In genomic region chr19:23447988-23448497, GRCm38 (mm10) we compare ENCODE assay signal across 8 mouse cellular contexts. TPM values are rescaled to one million over a fixed set of nuclear protein-coding genes. Genes with fewer than 3 reads are reported as not detected.
DNase-seq lines count a peak whose midpoint lies in the region; ATAC-seq lines count a peak whose summit lies in the region.

TSS of gene Mamdc2 (minus strand) at chr19:23448442.

- no peak within 1 kb of the TSS for H3K27ac ChIP-seq in heart, embryonic 15.5 days
- no peak within 1 kb of the TSS for H3K27ac ChIP-seq in limb, embryonic 11.5 days (replicated peaks; ENCODE audit: low read depth, low read length)
- 0 out of 2 replicates have a peak within 1 kb of the TSS, but pooled peaks have one; percentile 6 for H3K27ac ChIP-seq in stomach, embryonic 14.5 days (ENCODE audit: low read length)

- peak; percentile 53; the same call in 1 of the 2 replicates for ATAC-seq in cerebellum, adult (ENCODE audit: insufficient number of reproducible peaks, low FRiP score, low TSS enrichment)
- ATAC-seq in heart, embryonic 15.5 days (replicated peaks; ENCODE audit: insufficient number of reproducible peaks, insufficient read depth, low FRiP score, low read depth) = peak; percentile 50; the same call in 1 of the 2 replicates
- ATAC-seq in limb, embryonic 11.5 days (ENCODE audit: insufficient number of reproducible peaks, low FRiP score, low TSS enrichment, low read depth) = peak; percentile 67
- ATAC-seq in megakaryocyte-erythroid progenitor cell, adult 5-6 weeks (replicated peaks; ENCODE audit: low FRiP score, low TSS enrichment, poor library complexity, severe bottlenecking) = peak; percentile 35; the same call in 1 of the 2 replicates
- ATAC-seq in stomach, embryonic 14.5 days (ENCODE audit: insufficient number of reproducible peaks, insufficient read depth, low FRiP score, low read depth) = peak; percentile 66; the same call in 1 of the 2 replicates

- H3K9me3 ChIP-seq in heart, embryonic 15.5 days (replicated peaks) = no peaks in the 10 kb centered on the region
- H3K9me3 ChIP-seq in limb, embryonic 11.5 days (ENCODE audit: control insufficient read depth, low read length) = no peaks in the 10 kb centered on the region; the same call in 1 of the 2 replicates
- H3K9me3 ChIP-seq in stomach, embryonic 14.5 days (ENCODE audit: control insufficient read depth, low read depth, low read length) = peaks cover 3% of the 10 kb centered on the region; the same call in 1 of the 2 replicates

- H3K4me3 ChIP-seq in heart, embryonic 15.5 days = peak within 1 kb of the TSS; percentile 57
- peak within 1 kb of the TSS; percentile 40 for H3K4me3 ChIP-seq in limb, embryonic 11.5 days (ENCODE audit: low read depth, low read length)
- peak within 1 kb of the TSS; percentile 28 for H3K4me3 ChIP-seq in stomach, embryonic 14.5 days (ENCODE audit: low read depth, low read length)

- under 1% methylated on average over 19 of the region's 19 CpGs for WGBS in heart, embryonic 15.5 days
- WGBS in limb, embryonic 11.5 days = 0% methylated on average over 19 of the region's 19 CpGs
- under 1% methylated on average over 19 of the region's 19 CpGs for WGBS in stomach, embryonic 14.5 days

- H3K27me3 ChIP-seq in heart, embryonic 15.5 days = no peaks in the 10 kb centered on the region
- H3K27me3 ChIP-seq in limb, embryonic 11.5 days (ENCODE audit: control insufficient read depth, insufficient read depth, low read length) = no peaks in the 10 kb centered on the region
- no peaks in the 10 kb centered on the region for H3K27me3 ChIP-seq in stomach, embryonic 14.5 days (ENCODE audit: control insufficient read depth, insufficient read depth, low read length)

- DNase-seq in cerebellum, adult 11 months = no peak
- DNase-seq in Muller cell, postnatal 12 days (ENCODE audit: inconsistent ontology term) = peak; percentile 52
- peak; percentile 59 for DNase-seq in embryo, embryonic 10.5 days (ENCODE audit: low spot score)
- DNase-seq in limb, embryonic 11.5 days (ENCODE audit: low spot score) = peak; percentile 57

- peak within 1 kb of the TSS; percentile 48 for H3K9ac ChIP-seq in heart, embryonic 15.5 days
- peak within 1 kb of the TSS; percentile 4 for H3K9ac ChIP-seq in limb, embryonic 11.5 days (ENCODE audit: low read length)
- peak within 1 kb of the TSS; percentile 28; the same call in 1 of the 2 replicates for H3K9ac ChIP-seq in stomach, embryonic 14.5 days (replicated peaks; ENCODE audit: low read depth, low read length)

- H3K4me1 ChIP-seq in heart, embryonic 15.5 days (replicated peaks) = peaks cover 20% of the 10 kb centered on the region
- H3K4me1 ChIP-seq in limb, embryonic 11.5 days (ENCODE audit: control insufficient read depth, insufficient read depth, low read length) = peaks cover 4% of the 10 kb centered on the region; the same call in 1 of the 2 replicates
- H3K4me1 ChIP-seq in stomach, embryonic 14.5 days (ENCODE audit: control insufficient read depth, insufficient read depth, low read length) = peaks cover 5% of the 10 kb centered on the region; the same call in 1 of the 2 replicates

- no peaks in the 10 kb centered on the region for H3K36me3 ChIP-seq in heart, embryonic 15.5 days
- no peaks in the 10 kb centered on the region for H3K36me3 ChIP-seq in limb, embryonic 11.5 days (ENCODE audit: control insufficient read depth, insufficient read depth, low read length)
- no peaks in the 10 kb centered on the region for H3K36me3 ChIP-seq in stomach, embryonic 14.5 days (ENCODE audit: control insufficient read depth, insufficient read depth, low read length)

- H3K4me2 ChIP-seq in heart, embryonic 15.5 days = peak within 1 kb of the TSS; percentile 98
- H3K4me2 ChIP-seq in limb, embryonic 11.5 days (ENCODE audit: low read depth, severe bottlenecking) = peak within 1 kb of the TSS; percentile 96
- peak within 1 kb of the TSS; percentile 97 for H3K4me2 ChIP-seq in stomach, embryonic 14.5 days (replicated peaks; ENCODE audit: low read depth, low read length)

RNA-seq across cellular contexts. Expression of gene Mamdc2, which starts in this region (rescaled TPM):
- 1.1 and 1.3 TPM in 2 replicates for polyA plus RNA-seq in heart, embryonic 15.5 days (2015; fragmentation: Nextera tagmentation; extraction: Ambion mirVana)
- 0.80 and 1.4 TPM in 2 replicates for polyA plus RNA-seq in limb, embryonic 11.5 days (2014; fragmentation: Nextera tagmentation; extraction: Ambion mirVana)
- total RNA-seq in megakaryocyte-erythroid progenitor cell, adult 5-6 weeks (2014; fragmentation: Nextera tagmentation) = not detected in 2 replicates
- total RNA-seq in megakaryocyte-erythroid progenitor cell, adult 5-6 weeks (2017) = 0.53 TPM in 1 of 2 replicates, not detected in the other
- polyA plus RNA-seq in stomach, embryonic 14.5 days (2014; fragmentation: Nextera tagmentation; extraction: Ambion mirVana) = 5.0 and 5.3 TPM in 2 replicates

Comparison
In these comparisons a context has a peak if more than half of its experiments do, and no peak if none do; other contexts are left out.
1. Peak in ATAC-seq in megakaryocyte-erythroid progenitor cell, adult 5-6 weeks; RNA of the gene not detected or under 1 TPM.